Mouse (Mus musculus) intestine, embryonic 14.5 days (tissue): Measurements from ENCODE around the gene Ifnl3. TPM values are rescaled to one million over a fixed set of nuclear protein-coding genes. Genes with fewer than 3 reads are reported as not detected.

ENCODE experiments used
- microRNA-seq: library from miRNA; unstranded; fragments of <30 nt; microRNA quantifications from one replicate; pipeline ENCODE4, GENCODE M21; 2016
- polyA plus RNA-seq: library from polyadenylated mRNA; unstranded; fragments of >200 nt; fragmentation: Nextera tagmentation; extraction: Ambion mirVana; gene quantifications from 2 replicates; pipeline ENCODE4 v1.2.1, GENCODE M21; 2014

The Ifnl3 gene
- polyA plus RNA-seq, 1 experiment from 2014 or later, result not detected

Small RNA genes within 50 kb of the gene (microRNA-seq; reads per million reads assigned to microRNA genes)
- gene Mir7049, result 0.59 reads per million

Other genes starting within 250 kb of the Ifnl3 start
- gene Eid2b, start 245.1 kb upstream of the Ifnl3 start, polyA plus RNA-seq, result 9.4 and 9.5 TPM in 2 replicates
- gene Selenov, start 231.7 kb upstream of the Ifnl3 start, polyA plus RNA-seq, result 0.28 TPM in 1 of 2 replicates, not detected in the other
- gene Dll3, start 220.6 kb upstream of the Ifnl3 start, polyA plus RNA-seq, result 6.4 and 6.8 TPM in 2 replicates
- gene Timm50, start 210.8 kb upstream of the Ifnl3 start, polyA plus RNA-seq, result 183 and 198 TPM in 2 replicates
- gene Supt5, start 184.1 kb upstream of the Ifnl3 start, polyA plus RNA-seq, result 74.5 and 78.9 TPM in 2 replicates
- 1,380 and 1,495 TPM in 2 replicates for gene Rps16, start 172.2 kb upstream of the Ifnl3 start, polyA plus RNA-seq
- gene Plekhg2, start 150.2 kb upstream of the Ifnl3 start, polyA plus RNA-seq, result 54.3 and 68.4 TPM in 2 replicates
- 19.0 and 21.9 TPM in 2 replicates for gene Zfp36, start 142.6 kb upstream of the Ifnl3 start, polyA plus RNA-seq
- gene Med29, start 130.1 kb upstream of the Ifnl3 start, polyA plus RNA-seq, result 53.3 and 60.2 TPM in 2 replicates
- gene Paf1, start 129.9 kb upstream of the Ifnl3 start, polyA plus RNA-seq, result 64.4 and 71.6 TPM in 2 replicates
- 12.5 and 16.9 TPM in 2 replicates for gene Gmfg, start 85.4 kb upstream of the Ifnl3 start, polyA plus RNA-seq
- 3.6 and 4.1 TPM in 2 replicates for gene Lrfn1, start 70.9 kb upstream of the Ifnl3 start, polyA plus RNA-seq
- gene Ifnl2, start 12.4 kb upstream of the Ifnl3 start, polyA plus RNA-seq, result not detected in 2 replicates
- gene Sycn, start 18.0 kb downstream of the Ifnl3 start, polyA plus RNA-seq, result 15.7 and 17.9 TPM in 2 replicates
- not detected in 2 replicates for gene Nccrp1, start 24.4 kb downstream of the Ifnl3 start, polyA plus RNA-seq
- 26.7 and 27.7 TPM in 2 replicates for gene Samd4b, start 75.3 kb downstream of the Ifnl3 start, polyA plus RNA-seq
- gene Pak4, start 75.3 kb downstream of the Ifnl3 start, polyA plus RNA-seq, result 50.2 and 50.8 TPM in 2 replicates
- gene Acp7, start 108.5 kb downstream of the Ifnl3 start, polyA plus RNA-seq, result not detected in 2 replicates
- gene Fbxo27, start 170.0 kb downstream of the Ifnl3 start, polyA plus RNA-seq, result 2.8 and 3.8 TPM in 2 replicates
- gene Fbxo17, start 194.0 kb downstream of the Ifnl3 start, polyA plus RNA-seq, result 6.2 and 7.6 TPM in 2 replicates
- 152 and 157 TPM in 2 replicates for gene Mrps12, start 219.0 kb downstream of the Ifnl3 start, polyA plus RNA-seq
- gene Sars2, start 219.2 kb downstream of the Ifnl3 start, polyA plus RNA-seq, result 27.1 and 30.2 TPM in 2 replicates
- not detected in 2 replicates for gene Ccer2, start 233.3 kb downstream of the Ifnl3 start, polyA plus RNA-seq
- gene Sirt2, start 243.9 kb downstream of the Ifnl3 start, polyA plus RNA-seq, result 56.8 and 60.1 TPM in 2 replicates
- gene Nfkbib, start 244.7 kb downstream of the Ifnl3 start, polyA plus RNA-seq, result 38.7 and 41.8 TPM in 2 replicates